Mouse (Mus musculus) G1E (cell line): Measurements from ENCODE around the gene Cfap157.
A peak's percentile ranks its signal among the peaks of the same experiment; 100 is the strongest.

Experiments
- CTCF ChIP-seq: IDR thresholded peaks from 2 replicates; pipeline ENCODE4 v1.5.1; 2012; ENCODE audit warnings: low read depth, low read length, inconsistent platforms, mixed read lengths
- GATA1 ChIP-seq: IDR thresholded peaks from 2 replicates; pipeline ENCODE4 v1.6.1; 2012; ENCODE audit warnings: borderline replicate concordance, low read length, inconsistent platforms, mixed read lengths
- GATA2 ChIP-seq: IDR thresholded peaks from 2 replicates; pipeline ENCODE4 v1.6.1; 2012; ENCODE audit warnings: low read depth, low read length, inconsistent platforms, borderline replicate concordance
- POLR2AphosphoS5 ChIP-seq: IDR thresholded peaks from 2 replicates; pipeline ENCODE4 v1.6.1; 2012; ENCODE audit warnings: low read depth, low read length, inconsistent platforms; ENCODE audit not compliant: insufficient replicate concordance
- TAL1 ChIP-seq: conservative IDR thresholded peaks from 2 replicates; pipeline ENCODE4 v1.6.1; 2012; ENCODE audit warnings: low read depth, low read length, inconsistent platforms, mixed read lengths

DNA sequence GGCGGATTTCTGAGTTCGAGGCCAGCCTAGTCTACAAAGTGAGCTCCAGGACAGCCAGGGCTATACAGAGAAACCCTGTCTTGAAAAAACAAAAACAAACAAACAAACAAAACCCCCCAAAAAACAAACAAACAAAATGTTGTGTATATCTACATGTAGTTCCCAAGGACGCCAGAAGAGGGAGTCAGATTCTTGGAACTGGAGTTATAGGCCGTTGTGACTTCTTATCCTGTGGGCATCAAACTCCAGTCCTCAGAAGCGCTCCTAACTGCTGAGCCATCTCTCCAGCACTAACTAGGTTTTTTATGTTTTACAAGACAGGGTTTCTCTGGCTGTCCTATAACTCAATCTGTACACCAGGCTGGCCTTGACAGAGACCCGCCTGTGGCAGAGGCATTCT lies 2.9 kb upstream of the Cfap157 start:
- no peak for TF ChIP-seq GATA1
- 0 out of 2 replicates have a peak, but pooled peaks have one; percentile 3 for TF ChIP-seq CTCF
- no peak for TF ChIP-seq TAL1
- no peak for TF ChIP-seq POLR2AphosphoS5
- TF ChIP-seq GATA2: no peak
